Mouse (Mus musculus) c-Kit-negative CD71-positive TER-119-positive erythroid progenitor cells, embryonic 14.5 days (primary cell): ENCODE measurements around the gene Zfyve19.

ENCODE experiments used
- DNase-seq: peaks from one replicate; pipeline ENCODE4 v3.0.0-alpha.2; 2013; ENCODE audit warnings: low read depth, low spot score

Gene Zfyve19

GRCm38 (mm10) chr2:119250826-119251478, 42.5 kb downstream of the Zfyve19 start:
- peak; percentile 82 for DNase-seq

GRCm38 (mm10) chr2:119254976-119255375, 46.6 kb downstream of the Zfyve19 start:
- no peak for DNase-seq

GRCm38 (mm10) chr2:119260518-119260917, 52.1 kb downstream of the Zfyve19 start:
- no peak for DNase-seq

- no peak for DNase-seq
Measured at GRCm38 (mm10) chr2:119261326-119261725, 52.9 kb downstream of the Zfyve19 start.

GRCm38 (mm10) chr2:119262978-119263377, 54.6 kb downstream of the Zfyve19 start:
- DNase-seq: no peak

- no peak for DNase-seq
Measured at GRCm38 (mm10) chr2:119263813-119264212, 55.4 kb downstream of the Zfyve19 start.
